Mouse (Mus musculus): ENCODE measurements around the gene Adrb1. TPM values are rescaled to one million over a fixed set of nuclear protein-coding genes. Genes with fewer than 3 reads are reported as not detected.

Adrb1 gene
- polyA plus RNA-seq, 1 experiment from 2014 or later, result 0.75 TPM

GRCm38 (mm10) chr19:56708794-56709193 lies 13.2 kb upstream of the Adrb1 start:
- 36% methylated on average over 2 of the region's 2 CpGs for WGBS

GRCm38 (mm10) chr19:56710131-56710905 lies 11.7 kb upstream of the Adrb1 start:
- H3K4me3 ChIP-seq (replicated peaks), result no peak overlapping the region
- ATAC-seq, result no peak
- WGBS, result 74% methylated on average over 17 of the region's 17 CpGs

More at GRCm38 (mm10) chr19:56708794-56709193, 13.2 kb upstream of the Adrb1 start:
- Histone ChIP-seq H3K27me3 (replicated peaks) (no peaks in the 10 kb centered on the region), H3K9ac (no peak overlapping the region), H3K4me1 (replicated peaks) (peaks cover 8% of the 10 kb centered on the region; the same call in 1 of the 2 replicates), H3K27ac (no peak overlapping the region), H3K4me2 (replicated peaks) (no peak overlapping the region), H3K9me3 (no peaks in the 10 kb centered on the region), H3K36me3 (no peaks in the 10 kb centered on the region), H3K4me3 (replicated peaks) (no peak overlapping the region)
- no peak for ATAC-seq

GRCm38 (mm10) chr19:56713613-56714012 lies 8.4 kb upstream of the Adrb1 start:
- 89% methylated on average over 5 of the region's 5 CpGs for WGBS
- no peak overlapping the region for H3K4me3 ChIP-seq (replicated peaks)
- H3K4me2 ChIP-seq (replicated peaks), result no peak overlapping the region
- no peak for ATAC-seq
- H3K9me3 ChIP-seq, result no peaks in the 10 kb centered on the region
- no peaks in the 10 kb centered on the region; the same call in 1 of the 2 replicates for H3K27me3 ChIP-seq (replicated peaks)
- H3K4me1 ChIP-seq (replicated peaks), result 0 out of 2 replicates have a peak, but pooled peaks cover 9% of the 10 kb centered on the region
- H3K36me3 ChIP-seq, result no peaks in the 10 kb centered on the region
- no peak overlapping the region for H3K9ac ChIP-seq
- H3K27ac ChIP-seq, result no peak overlapping the region

More at GRCm38 (mm10) chr19:56710131-56710905, 11.7 kb upstream of the Adrb1 start:
- Histone ChIP-seq H3K9me3 (no peaks in the 10 kb centered on the region), H3K9ac (no peak overlapping the region), H3K27me3 (replicated peaks) (no peaks in the 10 kb centered on the region), H3K36me3 (no peaks in the 10 kb centered on the region), H3K4me1 (replicated peaks) (peaks cover 11% of the 10 kb centered on the region; the same call in 1 of the 2 replicates), H3K4me2 (replicated peaks) (no peak overlapping the region), H3K27ac (no peak overlapping the region)

GRCm38 (mm10) chr19:56714661-56715170 lies 7.3 kb upstream of the Adrb1 start:
- Histone ChIP-seq H3K4me3 (replicated peaks) (no peak overlapping the region), H3K4me1 (replicated peaks) (0 out of 2 replicates have a peak, but pooled peaks cover 7% of the 10 kb centered on the region), H3K27ac (no peak overlapping the region), H3K4me2 (replicated peaks) (no peak overlapping the region), H3K27me3 (replicated peaks) (peaks cover under 1% of the 10 kb centered on the region; the same call in 1 of the 2 replicates), H3K9me3 (no peaks in the 10 kb centered on the region), H3K9ac (no peak overlapping the region), H3K36me3 (no peaks in the 10 kb centered on the region)
- WGBS, result 46% methylated on average over 4 of the region's 4 CpGs
- 0 out of 2 replicates have a peak, but pooled peaks have one; percentile 45 for ATAC-seq

GRCm38 (mm10) chr19:56718046-56718445 lies 4.0 kb upstream of the Adrb1 start:
- Histone ChIP-seq H3K27me3 (replicated peaks) (peaks cover 30% of the 10 kb centered on the region), H3K36me3 (no peaks in the 10 kb centered on the region), H3K4me3 (replicated peaks) (no peak overlapping the region), H3K9me3 (no peaks in the 10 kb centered on the region), H3K4me2 (replicated peaks) (no peak overlapping the region), H3K27ac (no peak overlapping the region), H3K9ac (no peak overlapping the region), H3K4me1 (replicated peaks) (peaks cover 20% of the 10 kb centered on the region)
- ATAC-seq, result no peak
- 70% methylated on average over 8 of the region's 8 CpGs for WGBS

- Histone ChIP-seq H3K4me1 (replicated peaks) (peaks cover 29% of the 10 kb centered on the region), H3K4me3 (replicated peaks) (peak overlapping the region; percentile 57), H3K36me3 (no peaks in the 10 kb centered on the region), H3K4me2 (replicated peaks) (peak overlapping the region; percentile 97), H3K27me3 (replicated peaks) (peaks cover 39% of the 10 kb centered on the region), H3K9me3 (no peaks in the 10 kb centered on the region), H3K9ac (no peak overlapping the region), H3K27ac (no peak overlapping the region)
- 35% methylated on average over 13 of the region's 13 CpGs for WGBS
- ATAC-seq, result no peak
These were observed 1.1 kb upstream of the Adrb1 start for GRCm38 (mm10) chr19:56720882-56721281.

- peak; percentile 34 for ATAC-seq
- Histone ChIP-seq H3K9me3 (no peaks in the 10 kb centered on the region), H3K4me3 (replicated peaks) (peak overlapping the region; percentile 57), H3K9ac (peak overlapping the region; percentile 54), H3K27ac (no peak overlapping the region), H3K36me3 (no peaks in the 10 kb centered on the region), H3K27me3 (replicated peaks) (peaks cover 41% of the 10 kb centered on the region), H3K4me1 (replicated peaks) (peaks cover 29% of the 10 kb centered on the region), H3K4me2 (replicated peaks) (peak overlapping the region; percentile 97)
- under 1% methylated on average over 41 of the region's 48 CpGs for WGBS
These were observed 300 bp downstream of the Adrb1 start for GRCm38 (mm10) chr19:56722291-56722707.

GRCm38 (mm10) chr19:56722711-56723330 lies 822 bp downstream of the Adrb1 start:
- Histone ChIP-seq H3K4me2 (replicated peaks) (peak overlapping the region; percentile 97), H3K9ac (peak overlapping the region; percentile 54), H3K27me3 (replicated peaks) (peaks cover 41% of the 10 kb centered on the region), H3K27ac (0 out of 2 replicates have a peak overlapping the region, but pooled peaks have one; percentile 9), H3K9me3 (no peaks in the 10 kb centered on the region), H3K36me3 (no peaks in the 10 kb centered on the region), H3K4me3 (replicated peaks) (peak overlapping the region; percentile 57), H3K4me1 (replicated peaks) (peaks cover 29% of the 10 kb centered on the region)
- ATAC-seq, result peak; percentile 13; the same call in 1 of the 2 replicates
- 2% methylated on average over 69 of the region's 69 CpGs for WGBS

- Histone ChIP-seq H3K9ac (peak overlapping the region; percentile 50), H3K27ac (0 out of 2 replicates have a peak overlapping the region, but pooled peaks have one; percentile 9), H3K4me3 (replicated peaks) (peak overlapping the region; percentile 57), H3K36me3 (no peaks in the 10 kb centered on the region), H3K4me2 (replicated peaks) (peak overlapping the region; percentile 97), H3K27me3 (replicated peaks) (peaks cover 41% of the 10 kb centered on the region), H3K4me1 (replicated peaks) (peaks cover 29% of the 10 kb centered on the region), H3K9me3 (no peaks in the 10 kb centered on the region)
- WGBS, result under 1% methylated on average over 71 of the region's 71 CpGs
- peak; percentile 64 for ATAC-seq
These were observed 1.5 kb downstream of the Adrb1 start for GRCm38 (mm10) chr19:56723331-56724125.

- Histone ChIP-seq H3K27ac (no peak overlapping the region), H3K4me1 (replicated peaks) (peaks cover 29% of the 10 kb centered on the region), H3K4me3 (replicated peaks) (peak overlapping the region; percentile 57), H3K4me2 (replicated peaks) (peak overlapping the region; percentile 97), H3K36me3 (no peaks in the 10 kb centered on the region), H3K9ac (peak overlapping the region; percentile 50; the same call in 1 of the 2 replicates), H3K27me3 (replicated peaks) (peaks cover 41% of the 10 kb centered on the region), H3K9me3 (no peaks in the 10 kb centered on the region)
- WGBS, result 9% methylated on average over 13 of the region's 13 CpGs
- no peak for ATAC-seq
These were observed 2.2 kb downstream of the Adrb1 start for GRCm38 (mm10) chr19:56724126-56724597.

- Histone ChIP-seq H3K9ac (no peak overlapping the region), H3K9me3 (no peaks in the 10 kb centered on the region), H3K27ac (no peak overlapping the region), H3K27me3 (replicated peaks) (peaks cover 18% of the 10 kb centered on the region), H3K36me3 (no peaks in the 10 kb centered on the region), H3K4me2 (replicated peaks) (no peak overlapping the region), H3K4me3 (replicated peaks) (no peak overlapping the region), H3K4me1 (replicated peaks) (peaks cover 20% of the 10 kb centered on the region)
- no peak; the same call in 1 of the 2 replicates for ATAC-seq
- WGBS, result 43% methylated on average over 14 of the region's 14 CpGs
These were observed 5.3 kb downstream of the Adrb1 start for GRCm38 (mm10) chr19:56727170-56727877.

All from intestine, embryonic 15.5 days (tissue).